Mouse (Mus musculus) spleen, adult 2 months (tissue): Measurements from ENCODE around the gene Cyp4b1.

Experiments used
- CTCF ChIP-seq: fragments of 200-500 bp; IDR thresholded peaks from 2 replicates; pipeline ENCODE4 v1.5.1; 2011; ENCODE audit warnings: mild to moderate bottlenecking, inconsistent platforms; ENCODE audit not compliant: insufficient read depth, insufficient read length, insufficient replicate concordance; ENCODE audit errors: extremely low read depth
- POLR2A ChIP-seq: fragments of 200-500 bp; IDR thresholded peaks from 2 replicates; pipeline ENCODE4 v1.6.1; 2011; ENCODE audit warnings: low read depth, low read length, inconsistent platforms

DNA sequence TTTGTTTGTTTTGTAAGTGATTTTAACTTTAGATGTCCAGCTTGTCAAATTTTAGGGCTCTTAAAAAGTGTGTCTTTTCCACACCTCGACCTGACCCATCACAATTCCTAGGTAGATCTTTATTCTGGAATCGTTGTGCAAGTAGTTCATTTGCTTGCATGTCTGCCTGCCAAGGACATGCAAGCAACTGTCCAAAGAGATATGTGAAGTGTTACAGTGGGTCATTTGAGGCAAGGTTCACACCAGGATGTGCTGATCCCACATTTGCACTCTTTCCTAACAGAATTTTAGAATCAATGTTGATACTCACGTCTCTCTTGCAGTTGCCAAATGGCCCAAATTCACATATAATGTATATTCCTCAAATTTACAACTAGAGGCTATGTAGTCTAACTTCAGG is 72.3 kb downstream of the Cyp4b1 start:
- TF ChIP-seq CTCF = no peak
- no peak for TF ChIP-seq POLR2A
